18 mouse cellular contexts compared by ENCODE assay signal in the genomic region with DNA sequence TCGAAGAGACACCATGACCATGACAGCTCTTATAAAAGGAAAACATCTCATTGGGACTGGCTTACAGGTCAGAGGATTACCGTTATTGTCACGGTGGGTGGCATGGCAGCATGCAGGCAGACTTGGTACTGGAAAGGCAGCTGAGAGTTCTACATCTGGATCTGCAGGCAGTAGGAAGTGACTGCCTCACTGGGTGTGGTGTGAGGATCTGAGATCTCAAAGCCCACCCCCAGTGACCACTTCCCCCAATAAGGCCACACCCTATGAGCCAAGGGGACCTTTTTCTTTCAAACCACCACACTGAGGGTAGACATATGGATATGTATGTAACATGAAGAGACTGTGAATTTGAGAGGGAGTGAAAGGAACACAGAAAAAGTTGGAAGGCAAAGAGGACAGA.
"Had no signal": no experiment of that assay in that cellular context is flagged by ENCODE, and none has a peak within 500 bp of the region (broad histone marks: within the 10 kb centered on the region; RNA-seq: fewer than 3 reads in every experiment).

No protein-coding gene starts in this region.

- H3K27me3 ChIP-seq: lung, embryonic 15.5 days; midbrain, embryonic 12.5 days; neural tube, embryonic 12.5 days; stomach, embryonic 15.5 days had no signal

- H3K9ac ChIP-seq: liver, postnatal 0 days; lung, embryonic 15.5 days; midbrain, embryonic 12.5 days; neural tube, embryonic 12.5 days; stomach, embryonic 15.5 days had no signal

- H3K27ac ChIP-seq: lung, embryonic 15.5 days; macrophage; midbrain, embryonic 10.5 days; midbrain, embryonic 12.5 days; neural tube, embryonic 12.5 days; stomach, embryonic 15.5 days; stomach, postnatal 0 days had no signal

- DNase-seq: liver, postnatal 0 days; lung, adult 2 months; lung, postnatal 14 days; lung, postnatal 36 days; midbrain, embryonic 14.5 days; right cerebral cortex, postnatal 14 days; thymus, adult 2 months; thymus, postnatal 25 days; thymus, postnatal 4 days had no signal

- H3K9me3 ChIP-seq: lung, embryonic 15.5 days; midbrain, embryonic 10.5 days; midbrain, embryonic 12.5 days; neural tube, embryonic 12.5 days; stomach, embryonic 15.5 days had no signal

- ATAC-seq: liver, postnatal 0 days; lung, postnatal 0 days; midbrain, embryonic 16.5 days had no signal

- H3K36me3 ChIP-seq: lung, embryonic 15.5 days; midbrain, embryonic 10.5 days; midbrain, embryonic 12.5 days; neural tube, embryonic 12.5 days; stomach, embryonic 15.5 days had no signal

- H3K4me2 ChIP-seq: lung, embryonic 15.5 days; midbrain, embryonic 12.5 days; neural tube, embryonic 12.5 days; stomach, embryonic 15.5 days had no signal

- H3K4me3 ChIP-seq: lung, embryonic 15.5 days; midbrain, embryonic 10.5 days; midbrain, embryonic 12.5 days; neural tube, embryonic 12.5 days; stomach, embryonic 15.5 days had no signal

- H3K4me1 ChIP-seq: lung, embryonic 15.5 days; neural tube, embryonic 12.5 days; stomach, embryonic 15.5 days had no signal
